Mouse (Mus musculus): ENCODE results near the gene Palld.
A peak's percentile ranks its signal among the peaks of the same experiment; 100 is the strongest.

Palld gene

DNA sequence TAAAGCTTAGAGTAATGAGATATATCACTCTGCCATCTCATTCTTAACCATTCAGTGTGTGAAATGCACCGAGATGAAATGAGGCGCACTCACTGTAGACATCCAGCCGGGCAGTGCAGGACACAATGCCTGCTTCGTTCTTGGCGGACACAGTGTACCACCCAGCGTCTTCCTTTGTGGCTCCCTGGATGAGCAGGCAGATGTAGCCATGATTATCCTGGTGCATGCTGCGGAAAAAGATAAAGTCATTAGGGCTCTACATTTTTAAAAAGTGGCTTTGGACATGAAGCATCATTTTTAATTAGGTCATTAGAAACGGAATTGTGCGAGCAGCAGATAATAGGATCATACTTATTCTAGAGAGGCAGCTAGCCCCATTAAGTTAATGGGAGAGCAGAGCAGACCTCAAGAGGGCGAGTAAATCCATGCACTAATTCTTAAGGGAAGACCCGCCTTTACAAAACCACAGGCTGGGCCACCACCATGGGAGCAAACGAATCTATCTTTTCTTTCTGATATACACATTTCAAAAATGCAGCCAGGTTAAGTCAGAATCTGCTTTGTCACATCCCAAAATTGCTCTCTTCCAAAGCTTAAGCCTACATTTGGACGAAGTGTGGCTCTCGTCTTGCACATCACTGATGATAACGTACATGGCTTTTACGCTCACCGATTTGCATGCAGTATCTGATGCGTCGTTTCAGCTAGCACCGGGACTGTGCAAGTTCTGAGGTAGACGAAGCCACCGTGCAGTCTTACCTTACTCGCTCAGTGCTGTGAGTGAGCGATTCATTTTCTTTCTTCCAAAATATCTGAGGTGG, 387.2 kb downstream of the Palld start:
- DNase-seq (ENCODE audit: low spot score in 2 of 2) = no peak

GRCm38 (mm10) chr8:61502277-61502676, 400.2 kb downstream of the Palld start:
- no peak for DNase-seq (ENCODE audit: low spot score in 2 of 2)

GRCm38 (mm10) chr8:61500914-61501313, 401.6 kb downstream of the Palld start:
- no peak for DNase-seq (ENCODE audit: low spot score in 2 of 2)

- DNase-seq (ENCODE audit: low spot score in 2 of 2) = no peak
Observed at GRCm38 (mm10) chr8:61499035-61499434, 403.5 kb downstream of the Palld start.

GRCm38 (mm10) chr8:61497110-61497509, 405.4 kb downstream of the Palld start:
- no peak for DNase-seq (ENCODE audit: low spot score in 2 of 2)

DNA sequence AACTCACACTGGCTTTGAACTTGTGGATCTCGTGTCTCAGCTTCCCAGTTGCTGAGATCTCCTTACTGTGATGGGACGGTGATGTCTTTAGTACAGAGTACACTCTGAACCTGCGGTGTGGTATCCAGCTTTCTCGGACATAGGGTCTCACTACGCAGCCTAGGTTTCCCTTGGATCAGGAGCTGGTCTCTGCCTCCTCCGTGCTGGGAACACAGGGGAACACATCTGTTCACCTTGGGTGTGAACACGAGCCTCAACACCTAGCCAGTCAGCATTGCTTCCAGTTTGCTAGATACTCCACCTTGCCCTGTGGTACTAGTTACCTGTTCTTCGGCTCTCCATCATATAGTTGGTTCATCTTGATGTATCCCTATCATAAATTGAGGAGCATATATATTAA, 413.9 kb downstream of the Palld start:
- DNase-seq (ENCODE audit: low spot score in 2 of 2) = no peak

DNA sequence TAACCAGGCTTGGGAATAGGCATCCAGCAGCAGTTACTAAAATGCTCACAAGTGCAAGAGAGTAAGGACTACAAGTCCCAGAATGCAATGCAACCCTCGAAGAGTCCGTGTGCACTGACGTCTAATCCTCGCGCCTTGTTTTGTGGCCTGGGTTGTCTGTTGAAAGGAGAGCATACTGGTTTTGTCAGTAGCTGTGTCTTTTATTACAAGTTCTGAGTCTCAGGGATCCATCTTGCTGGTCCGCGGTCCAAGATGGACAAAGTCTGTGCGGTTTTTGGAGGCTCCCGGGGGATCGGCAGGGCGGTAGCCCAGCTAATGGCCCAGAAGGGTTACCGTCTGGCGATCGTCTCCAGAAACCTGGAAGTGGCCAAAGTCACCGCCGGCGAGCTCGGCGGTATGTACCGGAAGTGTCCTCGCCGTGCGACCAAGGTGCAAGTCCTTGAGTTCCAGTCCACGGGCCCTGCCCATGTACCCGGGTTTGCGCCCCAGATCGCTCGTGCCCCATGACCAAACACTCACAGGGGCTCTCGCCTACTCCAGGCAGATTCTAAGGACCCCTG, 414.8 kb downstream of the Palld start, which contains the start of gene Cbr4:
Cbr4 (plus strand) TSS at position 138 of the 560 bp plus-strand sequence.
- peak; percentile 42 to 76 for DNase-seq (ENCODE audit: low spot score in 2 of 2)

GRCm38 (mm10) chr8:61486923-61487529, 415.5 kb downstream of the Palld start:
- DNase-seq (ENCODE audit: low spot score in 2 of 2) = no peak

GRCm38 (mm10) chr8:61480260-61480967, 422.1 kb downstream of the Palld start:
- no peak for DNase-seq (ENCODE audit: low spot score in 2 of 2)

DNA sequence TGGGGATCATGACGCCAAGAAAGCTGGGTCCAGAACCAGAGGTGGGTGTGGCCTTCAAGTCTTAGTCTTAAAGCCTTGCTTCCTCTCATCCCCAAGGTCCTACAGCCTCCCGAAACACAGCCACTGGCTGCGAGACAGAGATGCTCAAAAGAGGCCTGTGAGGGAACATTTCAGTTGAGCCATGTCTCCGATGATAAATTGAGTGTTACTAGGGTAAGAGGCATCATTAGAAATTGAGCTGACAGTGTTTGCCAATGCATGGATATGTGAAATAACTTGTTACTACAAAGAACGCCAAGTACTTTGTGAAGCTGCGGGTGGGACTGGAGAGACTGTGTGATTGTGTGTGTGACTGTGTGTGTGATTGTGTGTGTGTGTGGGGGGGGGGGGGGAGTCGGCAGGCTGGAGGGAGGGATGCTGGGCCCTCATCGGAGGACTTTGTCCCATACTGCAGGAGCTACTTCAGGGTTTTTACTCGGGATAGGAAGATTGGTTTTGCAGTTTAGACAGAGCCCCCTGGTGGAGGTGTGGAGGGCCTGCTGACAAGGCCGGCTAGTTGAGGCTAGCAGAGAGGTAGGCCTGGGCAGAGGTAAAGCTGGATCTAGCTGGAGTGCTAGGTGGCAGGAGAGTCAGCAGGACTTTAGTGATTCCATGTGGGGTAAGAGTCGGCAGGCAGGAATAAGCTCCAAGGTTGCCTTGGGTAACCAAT, 422.8 kb downstream of the Palld start:
- DNase-seq (ENCODE audit: low spot score in 2 of 2) = peak in 1 of 2 experiments; percentile 43

GRCm38 (mm10) chr8:61478793-61479192, 423.7 kb downstream of the Palld start:
- DNase-seq (ENCODE audit: low spot score in 2 of 2) = no peak

DNA sequence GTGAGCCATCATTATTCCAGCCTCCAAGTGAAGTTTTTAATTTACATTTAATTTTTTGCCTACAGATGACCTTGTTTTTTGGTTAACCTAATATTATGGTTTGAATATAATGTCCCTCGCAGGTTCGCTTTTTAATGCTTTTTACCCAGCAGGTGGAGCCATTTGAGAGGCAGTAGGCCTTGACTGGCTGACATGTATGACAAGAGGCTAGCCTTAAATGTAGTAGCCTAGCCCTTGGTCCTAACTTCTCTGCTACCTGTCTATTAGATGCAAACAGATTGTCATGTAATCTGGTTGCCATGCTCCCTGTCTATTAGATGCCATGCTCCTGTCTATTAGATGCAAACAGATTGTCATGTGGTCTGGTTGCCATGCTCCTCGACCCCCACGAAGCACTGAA, 424.3 kb downstream of the Palld start:
- DNase-seq (ENCODE audit: low spot score in 2 of 2) = no peak

DNA sequence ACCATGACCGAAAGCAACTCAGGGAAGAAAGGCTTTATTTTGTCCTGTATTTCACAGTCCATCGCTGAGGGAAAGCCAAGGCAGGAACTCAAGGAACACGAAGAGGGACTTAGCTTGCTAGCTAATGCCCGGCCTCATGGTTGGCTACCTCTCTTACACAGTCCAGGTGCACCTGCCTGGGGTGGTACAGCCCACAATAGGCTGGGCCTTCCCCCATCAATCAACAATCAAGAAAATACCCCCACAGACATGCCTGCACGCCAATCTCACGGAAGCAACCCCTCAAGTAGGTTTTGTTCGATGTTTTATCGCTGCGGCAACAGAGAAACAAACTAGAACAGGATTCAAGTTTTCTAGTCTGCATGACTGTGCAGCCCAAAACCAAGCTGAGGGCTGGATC, 426.3 kb downstream of the Palld start:
- DNase-seq (ENCODE audit: low spot score in 2 of 2) = no peak

DNA sequence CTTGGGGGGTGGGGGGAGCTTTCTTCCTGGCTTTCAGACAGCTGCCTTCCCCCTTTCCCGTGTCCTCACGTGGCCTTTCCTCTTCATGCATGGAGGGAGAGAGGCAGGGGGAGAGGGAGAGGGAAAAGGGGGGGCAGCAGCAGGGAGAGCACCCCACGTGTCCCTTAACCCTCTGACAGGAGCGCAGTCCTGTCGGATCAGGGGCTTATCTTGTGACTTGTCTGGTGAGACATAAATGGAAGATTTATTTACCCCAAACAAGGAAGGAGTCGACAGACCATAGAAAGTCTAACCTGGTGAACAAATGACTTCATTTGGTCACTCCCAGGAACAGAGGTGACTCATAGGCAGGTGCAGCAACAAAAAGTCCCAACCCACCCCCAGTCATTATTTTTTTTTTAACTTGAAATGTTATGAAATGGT, 427.2 kb downstream of the Palld start:
- DNase-seq (ENCODE audit: low spot score in 2 of 2) = no peak

DNA sequence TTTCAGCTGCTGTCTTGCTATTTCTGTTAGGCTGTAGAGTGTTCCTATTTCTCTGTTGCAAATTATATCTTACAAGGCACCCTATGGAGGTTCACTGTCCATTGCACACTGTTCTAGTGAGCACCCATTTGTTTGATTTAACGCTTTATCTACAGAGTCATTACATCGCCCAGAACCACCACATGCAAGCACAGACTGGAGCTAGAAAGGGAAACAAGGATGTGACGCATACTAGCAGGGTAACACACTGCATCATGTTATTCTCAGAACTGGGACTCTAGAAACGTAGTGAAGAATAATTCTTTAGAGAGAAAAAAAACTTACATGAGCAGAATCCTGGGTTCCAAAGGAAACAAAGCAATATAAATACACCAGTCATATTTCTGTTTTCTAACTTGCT, 432.3 kb downstream of the Palld start:
- no peak for DNase-seq (ENCODE audit: low spot score in 2 of 2)

- DNase-seq (ENCODE audit: low spot score in 2 of 2) = no peak
Observed at GRCm38 (mm10) chr8:61467553-61467815, 435.0 kb downstream of the Palld start.

GRCm38 (mm10) chr8:61466696-61467552, 435.6 kb downstream of the Palld start:
- no peak for DNase-seq (ENCODE audit: low spot score in 2 of 2)

GRCm38 (mm10) chr8:61464393-61464792, 438.1 kb downstream of the Palld start:
- no peak for DNase-seq (ENCODE audit: low spot score in 2 of 2)

DNA sequence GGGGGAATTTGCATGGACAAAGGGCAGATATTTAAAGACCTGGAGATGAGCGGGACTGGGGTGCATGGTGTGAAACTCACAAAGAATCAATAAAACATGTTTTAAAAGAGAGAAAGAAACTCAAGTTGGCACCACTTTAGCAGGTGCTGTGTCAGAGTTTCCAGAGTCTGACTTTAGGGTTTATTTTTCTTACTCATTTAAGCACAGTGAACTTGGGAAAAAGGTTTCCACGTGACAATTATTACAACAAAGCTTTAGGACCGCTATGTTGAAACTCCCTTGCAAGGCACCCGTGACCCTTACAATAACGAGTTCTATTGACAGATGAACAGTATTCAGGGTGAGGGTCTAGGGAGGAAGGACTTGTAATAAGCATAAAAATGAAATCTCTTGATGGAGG, 440.3 kb downstream of the Palld start:
- DNase-seq (ENCODE audit: low spot score in 2 of 2) = no peak
